Mouse (Mus musculus): ENCODE data around the gene Fibp. TPM values are rescaled to one million over a fixed set of nuclear protein-coding genes. Genes with fewer than 3 reads are reported as not detected.

Gene Fibp
- polyA plus RNA-seq, 1 experiment from 2014 or later, result 122 TPM

- Histone ChIP-seq H3K27ac (no peak overlapping the region), H3K36me3 (no peaks in the 10 kb centered on the region), H3K4me3 (no peak overlapping the region), H3K27me3 (ENCODE audit: insufficient read depth, poor library complexity, severe bottlenecking) (peaks cover 64% of the 10 kb centered on the region), H3K9me3 (peaks cover 12% of the 10 kb centered on the region), H3K4me1 (replicated peaks) (peaks cover 24% of the 10 kb centered on the region)
- 33% methylated on average over 7 of the region's 7 CpGs for whole genome bisulfite sequencing
- no peak for DNase-seq (ENCODE audit: low spot score)
Observed at GRCm38 (mm10) chr19:5444954-5445353, 15.5 kb upstream of the Fibp start.

GRCm38 (mm10) chr19:5445747-5446146 lies 14.7 kb upstream of the Fibp start:
- Histone ChIP-seq H3K27me3 (ENCODE audit: insufficient read depth, poor library complexity, severe bottlenecking) (peaks cover 72% of the 10 kb centered on the region), H3K9me3 (peaks cover 6% of the 10 kb centered on the region), H3K4me3 (no peak overlapping the region), H3K4me1 (replicated peaks) (peaks cover 24% of the 10 kb centered on the region), H3K27ac (no peak overlapping the region), H3K36me3 (no peaks in the 10 kb centered on the region)
- DNase-seq (ENCODE audit: low spot score), result no peak
- WGBS, result 87% methylated on average over 5 of the region's 5 CpGs

GRCm38 (mm10) chr19:5447515-5448353 lies 12.7 kb upstream of the Fibp start, which contains the start of gene Fosl1:
Fosl1 (plus strand) TSS chr19:5447547.
- Histone ChIP-seq H3K4me1 (replicated peaks) (peaks cover 24% of the 10 kb centered on the region), H3K4me3 (peak within 1 kb of the TSS; percentile 62), H3K36me3 (no peaks in the 10 kb centered on the region), H3K27me3 (ENCODE audit: insufficient read depth, poor library complexity, severe bottlenecking) (peaks cover 83% of the 10 kb centered on the region), H3K9me3 (peaks cover 6% of the 10 kb centered on the region), H3K27ac (no peak within 1 kb of the TSS)
- peak; percentile 62 for DNase-seq (ENCODE audit: low spot score)
- WGBS, result 2% methylated on average over 70 of the region's 70 CpGs

DNA sequence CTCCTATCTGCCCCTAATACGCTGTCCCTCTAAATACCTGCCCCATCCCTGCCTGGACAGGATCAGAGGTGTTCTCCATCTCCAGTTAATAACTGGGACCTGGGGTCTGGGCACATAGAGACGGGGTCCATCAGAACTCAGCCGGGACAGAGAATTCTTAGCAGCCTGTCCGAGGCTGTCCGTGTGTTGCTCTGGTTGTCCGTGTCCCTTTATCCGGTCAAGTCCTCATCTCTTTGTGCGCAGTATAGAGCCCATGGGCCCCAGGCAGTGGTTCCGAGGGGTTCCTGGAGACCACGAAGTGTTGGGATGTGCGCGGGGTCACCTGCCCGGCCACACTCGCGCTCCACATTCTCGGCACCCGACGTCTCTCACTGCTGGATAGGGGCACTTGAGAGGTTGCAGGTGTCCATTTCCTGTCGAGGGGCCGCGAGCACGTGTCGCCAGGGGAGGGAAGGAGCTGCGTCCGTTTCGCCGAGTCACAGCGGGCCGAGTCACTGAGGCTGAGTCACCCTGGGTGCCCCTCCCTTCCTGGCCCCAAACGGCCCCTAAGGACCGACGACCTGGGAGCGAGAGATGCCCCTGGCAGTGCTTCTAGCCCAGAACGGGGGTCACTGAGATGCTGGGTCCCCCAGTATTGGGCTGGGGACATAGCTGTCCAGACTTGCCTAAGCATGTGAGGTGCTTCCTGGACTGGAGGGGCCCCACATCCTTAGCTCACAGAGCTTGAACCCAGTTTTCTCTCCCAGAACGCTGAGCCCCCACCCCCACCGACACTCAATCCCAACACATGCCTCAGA lies 11.9 kb upstream of the Fibp start:
- peaks cover 24% of the 10 kb centered on the region for H3K4me1 ChIP-seq (replicated peaks)
- H3K4me3 ChIP-seq, result peak overlapping the region; percentile 62
- H3K9me3 ChIP-seq, result peaks cover 6% of the 10 kb centered on the region
- WGBS, result 7% methylated on average over 36 of the region's 36 CpGs
- H3K36me3 ChIP-seq, result 0 out of 2 replicates have a peak, but pooled peaks cover under 1% of the 10 kb centered on the region
- H3K27me3 ChIP-seq (ENCODE audit: insufficient read depth, poor library complexity, severe bottlenecking), result peaks cover 83% of the 10 kb centered on the region
- no peak overlapping the region for H3K27ac ChIP-seq
- no peak for DNase-seq (ENCODE audit: low spot score)

- WGBS, result 89% methylated on average over 3 of the region's 3 CpGs
- H3K9me3 ChIP-seq, result peaks cover 6% of the 10 kb centered on the region
- no peak for DNase-seq (ENCODE audit: low spot score)
- H3K4me1 ChIP-seq (replicated peaks), result peaks cover 28% of the 10 kb centered on the region
- H3K36me3 ChIP-seq, result peaks cover 11% of the 10 kb centered on the region
- H3K4me3 ChIP-seq, result no peak overlapping the region
- H3K27me3 ChIP-seq (ENCODE audit: insufficient read depth, poor library complexity, severe bottlenecking), result peaks cover 72% of the 10 kb centered on the region
- H3K27ac ChIP-seq, result no peak overlapping the region
Observed at GRCm38 (mm10) chr19:5449673-5450072, 10.7 kb upstream of the Fibp start.

- Histone ChIP-seq H3K27ac (no peak overlapping the region), H3K27me3 (ENCODE audit: insufficient read depth, poor library complexity, severe bottlenecking) (peaks cover 57% of the 10 kb centered on the region), H3K4me3 (no peak overlapping the region), H3K9me3 (peaks cover 6% of the 10 kb centered on the region), H3K4me1 (replicated peaks) (peaks cover 45% of the 10 kb centered on the region), H3K36me3 (peaks cover 16% of the 10 kb centered on the region)
- 80% methylated on average over 6 of the region's 6 CpGs for WGBS
- no peak for DNase-seq (ENCODE audit: low spot score)
Observed at GRCm38 (mm10) chr19:5451766-5452165, 8.6 kb upstream of the Fibp start.

DNA sequence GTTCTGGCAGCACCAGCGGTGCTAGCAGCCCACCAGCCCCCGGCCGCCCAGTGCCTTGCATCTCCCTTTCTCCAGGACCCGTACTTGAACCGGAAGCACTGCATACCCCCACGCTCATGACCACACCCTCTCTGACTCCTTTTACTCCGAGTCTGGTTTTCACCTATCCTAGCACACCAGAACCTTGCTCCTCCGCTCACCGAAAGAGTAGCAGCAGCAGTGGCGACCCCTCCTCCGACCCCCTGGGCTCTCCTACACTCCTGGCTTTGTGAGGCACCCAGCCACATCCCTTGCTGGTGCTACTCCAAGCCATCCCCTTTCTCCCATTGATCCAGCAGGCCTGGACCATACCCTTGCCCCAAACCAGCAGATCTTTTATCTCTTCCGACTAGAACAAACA lies 5.4 kb upstream of the Fibp start:
- 88% methylated on average over 12 of the region's 12 CpGs for WGBS
- peaks cover 44% of the 10 kb centered on the region for H3K4me1 ChIP-seq (replicated peaks)
- H3K36me3 ChIP-seq, result peaks cover 16% of the 10 kb centered on the region
- no peak overlapping the region for H3K27ac ChIP-seq
- DNase-seq (ENCODE audit: low spot score), result no peak
- H3K27me3 ChIP-seq (ENCODE audit: insufficient read depth, poor library complexity, severe bottlenecking), result peaks cover 41% of the 10 kb centered on the region
- peak overlapping the region; percentile 92; the same call in 1 of the 2 replicates for H3K4me3 ChIP-seq
- H3K9me3 ChIP-seq, result no peaks in the 10 kb centered on the region

GRCm38 (mm10) chr19:5455568-5455967 lies 4.8 kb upstream of the Fibp start:
- H3K27ac ChIP-seq, result 0 out of 2 replicates have a peak overlapping the region, but pooled peaks have one; percentile 93
- no peaks in the 10 kb centered on the region for H3K9me3 ChIP-seq
- H3K36me3 ChIP-seq, result peaks cover 16% of the 10 kb centered on the region
- H3K27me3 ChIP-seq (ENCODE audit: insufficient read depth, poor library complexity, severe bottlenecking), result peaks cover 36% of the 10 kb centered on the region
- peak overlapping the region; percentile 92 for H3K4me3 ChIP-seq
- 64% methylated on average over 8 of the region's 8 CpGs for WGBS
- DNase-seq (ENCODE audit: low spot score), result no peak
- peaks cover 46% of the 10 kb centered on the region for H3K4me1 ChIP-seq (replicated peaks)

DNA sequence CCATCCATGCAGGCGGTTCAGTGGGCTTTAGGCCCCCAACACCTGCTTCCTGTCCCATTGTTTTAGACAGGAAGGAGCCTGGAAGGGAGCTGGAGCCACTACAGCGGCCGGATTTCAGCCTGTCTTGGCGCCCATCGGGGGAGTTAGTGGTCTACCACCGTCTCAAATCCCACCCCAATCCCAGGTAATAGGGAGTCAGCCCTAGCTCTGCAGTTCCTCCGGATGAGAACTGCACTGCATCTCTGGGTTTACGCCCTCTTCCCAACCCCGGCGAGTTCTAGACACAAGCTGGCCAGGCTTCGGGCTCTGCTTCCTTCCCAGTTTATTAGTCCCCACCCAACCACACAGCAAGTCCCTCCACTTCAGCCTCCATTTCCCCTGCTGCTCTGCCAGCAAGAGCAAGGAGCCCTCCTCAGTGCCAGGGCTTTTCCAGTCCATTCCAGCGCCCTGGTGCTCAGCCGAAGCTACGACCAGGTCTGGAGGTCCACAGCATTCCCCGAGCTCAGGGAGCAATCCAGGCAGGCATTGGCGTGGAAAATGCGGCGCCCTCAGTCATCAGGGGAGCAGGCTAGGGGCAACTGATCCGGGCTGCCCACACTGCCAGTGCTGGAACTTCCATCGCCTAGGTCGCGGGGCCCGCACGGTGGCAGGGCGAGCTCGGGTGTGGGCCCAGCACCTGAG lies 4.0 kb upstream of the Fibp start:
- Histone ChIP-seq H3K36me3 (peaks cover 16% of the 10 kb centered on the region), H3K4me3 (peak overlapping the region; percentile 92), H3K4me1 (replicated peaks) (peaks cover 52% of the 10 kb centered on the region), H3K9me3 (no peaks in the 10 kb centered on the region), H3K27ac (peak overlapping the region; percentile 93), H3K27me3 (ENCODE audit: insufficient read depth, poor library complexity, severe bottlenecking) (peaks cover 27% of the 10 kb centered on the region)
- 4% methylated on average over 26 of the region's 26 CpGs for WGBS
- DNase-seq (ENCODE audit: low spot score), result no peak

DNA sequence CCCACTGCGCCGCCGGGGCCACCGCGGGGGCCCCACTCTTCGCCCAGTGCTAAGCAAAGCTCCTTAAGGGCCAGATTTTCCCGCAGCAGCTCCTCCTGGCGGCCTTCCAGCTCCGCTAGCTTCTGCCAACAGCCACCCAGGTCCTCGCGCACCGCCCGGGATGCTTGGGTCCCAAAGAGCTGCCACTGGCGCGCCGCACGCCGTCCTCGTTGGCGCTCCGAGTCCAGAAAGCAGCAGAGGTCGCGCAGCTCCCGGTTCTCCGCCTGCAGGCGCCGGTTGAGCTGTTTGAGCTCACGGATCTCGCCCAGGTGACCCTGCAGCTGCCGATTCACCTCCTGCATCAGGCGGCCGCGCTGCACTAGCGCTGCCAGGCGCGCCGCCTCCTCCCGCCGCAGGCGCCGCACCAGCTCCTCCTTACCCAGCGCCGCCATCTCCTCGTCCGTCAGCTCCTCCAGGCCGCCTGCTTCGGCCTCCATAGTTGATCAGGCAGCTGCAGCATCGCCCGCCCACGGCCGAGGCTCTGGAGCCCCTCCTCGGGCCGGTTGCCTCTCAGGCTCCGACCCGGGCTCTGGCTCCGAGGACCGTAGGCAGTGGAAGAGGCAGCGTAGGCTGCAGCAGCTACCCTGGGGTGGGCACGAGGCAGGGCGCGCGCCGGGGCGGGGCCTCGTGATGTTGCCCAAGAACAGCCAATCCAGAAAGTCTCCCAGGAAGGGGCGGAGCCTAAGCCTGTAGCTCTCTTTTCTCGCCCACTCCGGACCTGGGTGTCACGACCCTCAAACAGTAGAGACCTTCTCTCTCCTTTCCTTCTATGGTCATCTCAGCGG lies 3.3 kb upstream of the Fibp start:
- peaks cover 54% of the 10 kb centered on the region for H3K4me1 ChIP-seq (replicated peaks)
- WGBS, result under 1% methylated on average over 70 of the region's 70 CpGs
- peak; percentile 95 for DNase-seq (ENCODE audit: low spot score)
- H3K9me3 ChIP-seq, result no peaks in the 10 kb centered on the region
- H3K36me3 ChIP-seq, result peaks cover 16% of the 10 kb centered on the region
- peak overlapping the region; percentile 92 for H3K4me3 ChIP-seq
- peaks cover 22% of the 10 kb centered on the region for H3K27me3 ChIP-seq (ENCODE audit: insufficient read depth, poor library complexity, severe bottlenecking)
- H3K27ac ChIP-seq, result peak overlapping the region; percentile 93

DNA sequence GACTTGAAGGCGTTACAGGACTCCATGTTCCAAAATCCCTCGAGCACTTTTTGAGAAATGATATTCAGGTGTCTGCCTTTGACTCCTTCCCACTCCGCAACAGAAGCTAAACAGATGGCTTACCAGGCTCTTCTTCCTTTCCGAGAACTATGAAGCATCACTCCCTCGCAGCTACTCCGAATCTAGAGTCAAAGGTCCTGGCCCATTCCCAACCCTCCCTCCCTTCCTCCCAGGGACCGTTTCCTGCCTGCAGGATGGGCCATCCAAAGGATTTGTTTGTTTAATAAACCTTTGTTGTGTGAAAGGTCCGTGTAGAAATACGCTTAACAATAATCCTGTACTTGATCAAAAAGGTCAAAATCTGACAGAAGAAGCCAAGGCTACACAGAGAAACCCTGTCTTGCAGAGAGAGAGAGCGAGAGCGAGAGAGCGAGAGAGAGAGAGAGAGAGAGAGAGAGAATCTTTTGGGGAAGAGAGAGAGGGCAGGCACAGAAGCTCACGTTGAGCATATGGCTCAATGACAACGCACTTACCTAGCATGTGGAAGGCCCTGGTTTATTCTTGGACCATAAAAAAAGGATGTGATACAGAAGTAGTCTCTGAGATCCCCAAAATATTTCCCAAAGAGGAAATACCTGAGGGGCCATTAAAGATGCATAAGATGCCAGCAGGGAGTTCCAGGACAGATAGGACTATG lies 2.5 kb upstream of the Fibp start, which contains the start of gene Ccdc85b:
Gene Ccdc85b, minus strand, starts transcription at position 149 of the 697 bp plus-strand sequence.
- DNase-seq (ENCODE audit: low spot score), result no peak
- 20% methylated on average over 14 of the region's 14 CpGs for WGBS
- peaks cover 23% of the 10 kb centered on the region for H3K36me3 ChIP-seq
- H3K9me3 ChIP-seq, result no peaks in the 10 kb centered on the region
- H3K27ac ChIP-seq, result peak within 1 kb of the TSS; percentile 93
- peaks cover 54% of the 10 kb centered on the region for H3K4me1 ChIP-seq (replicated peaks)
- peaks cover 22% of the 10 kb centered on the region for H3K27me3 ChIP-seq (ENCODE audit: insufficient read depth, poor library complexity, severe bottlenecking)
- H3K4me3 ChIP-seq, result peak within 1 kb of the TSS; percentile 92
